Mouse (Mus musculus) spleen, adult 18-20 months (tissue): ENCODE measurements at regions not wholly inside any gene's neighbourhood (a gene's known extent, or its start where the extent isn't known, plus 50 kb on each side); places are given as distances from the start of the nearest gene placed in this dataset.

Source experiments
- DNase-seq, 2 experiments: peaks; one replicate each; pipeline ENCODE4 v3.0.0; 2022; ENCODE audit warnings: mixed read lengths in 2 of 2

DNA sequence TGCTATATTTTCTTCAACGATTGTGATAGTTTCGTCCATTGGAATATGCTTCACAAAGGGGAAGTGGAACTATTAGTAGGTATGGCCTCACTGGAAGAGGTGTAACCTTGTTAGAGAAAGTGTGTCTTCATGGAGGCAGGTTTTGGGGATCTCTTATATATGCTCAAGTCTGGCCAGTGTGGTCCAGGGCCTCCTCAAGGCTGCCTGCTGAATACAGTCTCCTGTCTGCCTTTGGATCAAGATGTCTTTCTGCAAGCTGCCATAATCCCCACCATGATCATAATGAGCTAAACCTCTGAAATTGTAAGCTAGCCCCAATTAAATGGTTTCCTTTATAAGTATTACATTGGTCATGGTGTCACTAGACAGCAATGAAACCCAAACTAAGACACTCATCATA lies 384.3 kb downstream of the Btbd3 start:
- DNase-seq, result no peak

DNA sequence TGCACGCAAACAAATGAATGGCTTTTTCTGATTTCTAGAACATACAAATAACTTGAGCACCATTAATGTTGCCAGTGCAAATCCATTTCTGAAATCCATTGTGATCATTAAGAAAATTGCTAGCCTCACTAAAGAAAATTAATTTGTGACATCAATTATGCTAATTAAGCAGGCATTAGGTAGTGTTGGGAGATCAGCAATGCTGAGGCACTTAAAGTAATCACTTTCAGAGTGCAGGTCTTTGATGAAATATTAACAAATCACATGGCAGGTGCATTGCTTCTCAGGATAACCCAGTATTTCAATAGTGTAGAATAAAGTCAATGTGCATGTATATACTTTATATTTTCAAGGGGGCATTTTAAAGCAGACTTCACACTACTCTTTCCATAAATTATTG lies 385.0 kb downstream of the Btbd3 start:
- no peak for DNase-seq

GRCm38 (mm10) chr2:138648616-138649015 lies 392.3 kb downstream of the Btbd3 start:
- no peak for DNase-seq

GRCm38 (mm10) chr2:138659376-138659775 lies 403.0 kb downstream of the Btbd3 start:
- no peak for DNase-seq

DNA sequence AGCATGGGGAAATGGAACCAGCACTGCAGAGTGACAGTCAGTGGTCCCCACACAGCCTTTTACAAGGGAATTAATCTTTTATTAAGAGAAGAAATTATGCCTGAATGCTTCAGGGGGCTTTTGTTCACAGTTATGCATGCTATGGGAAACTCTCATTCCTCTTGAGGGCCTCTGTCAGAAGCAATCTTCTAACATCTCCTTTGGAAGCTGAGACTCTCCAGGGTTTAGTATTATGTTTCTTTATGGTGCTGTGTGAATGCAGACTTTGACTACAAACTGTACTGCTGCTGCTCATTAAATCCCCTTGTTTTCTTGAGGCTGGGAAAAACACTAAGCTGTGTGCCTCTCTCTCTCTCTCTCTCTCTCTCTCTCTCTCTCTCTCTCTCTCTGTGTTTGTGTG lies 413.9 kb downstream of the Btbd3 start:
- no peak for DNase-seq

DNA sequence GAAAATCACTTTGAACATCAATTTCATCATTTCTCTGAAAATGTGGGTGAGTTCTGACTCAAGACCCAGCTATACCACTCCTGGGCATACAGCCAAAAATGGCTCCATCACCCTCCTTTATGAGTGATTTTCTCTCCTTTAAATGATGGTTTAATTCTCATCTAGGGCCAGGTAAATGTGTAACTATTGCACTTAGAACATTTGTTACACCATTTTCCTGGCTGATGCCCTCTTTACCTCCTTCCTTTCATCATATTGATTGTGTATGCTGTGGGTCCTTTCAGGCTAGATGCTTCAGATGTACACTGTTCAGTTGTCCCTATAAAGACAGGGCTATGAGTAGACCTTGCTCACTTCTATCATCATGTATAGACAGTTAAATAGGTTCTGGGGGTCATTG lies 418.4 kb downstream of the Btbd3 start:
- DNase-seq, result no peak

DNA sequence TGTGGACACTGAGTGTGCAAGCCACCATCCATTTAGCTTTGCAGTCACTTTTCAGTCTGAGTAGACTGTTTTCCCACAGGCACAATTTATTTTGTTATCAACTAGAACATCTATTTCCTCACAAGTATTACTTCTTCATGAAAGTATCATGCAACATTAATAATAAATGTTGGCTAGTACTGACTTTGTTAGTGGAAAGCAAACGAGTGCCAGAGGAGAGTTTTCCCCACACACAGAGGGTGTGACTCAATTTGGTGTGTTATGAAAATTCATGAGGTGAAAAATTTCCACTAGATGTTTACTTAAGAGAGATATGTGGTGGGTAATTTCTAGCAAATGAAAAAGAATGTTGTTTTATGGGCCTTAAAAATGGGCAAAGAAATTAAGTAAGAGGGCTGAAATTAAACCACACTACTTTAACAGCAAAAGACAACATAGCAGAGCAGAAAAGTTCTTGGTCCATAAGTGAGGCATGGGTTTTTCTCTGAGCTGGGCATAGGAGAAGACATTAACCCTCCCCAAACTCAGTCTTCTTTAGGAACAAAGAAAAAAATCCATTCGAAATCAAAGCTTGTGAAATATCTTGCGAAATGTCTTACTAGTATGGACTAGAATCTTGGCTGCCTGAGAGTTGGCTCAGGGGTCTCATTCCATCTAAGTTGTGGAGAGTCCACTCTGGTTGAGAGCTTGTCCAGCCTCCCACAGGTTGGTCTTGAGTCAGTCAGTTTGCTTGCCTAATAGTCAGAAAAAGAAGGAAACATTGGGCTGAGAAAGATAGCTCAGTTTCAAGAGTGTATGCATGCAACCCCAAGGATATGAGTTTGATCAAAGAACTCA lies 419.1 kb downstream of the Btbd3 start:
- DNase-seq, result no peak

GRCm38 (mm10) chr2:138688140-138688871 lies 431.9 kb downstream of the Btbd3 start:
- DNase-seq, result no peak

GRCm38 (mm10) chr2:138689497-138689896 lies 433.1 kb downstream of the Btbd3 start:
- DNase-seq, result no peak

GRCm38 (mm10) chr2:138702783-138703182 lies 446.4 kb downstream of the Btbd3 start:
- no peak for DNase-seq

DNA sequence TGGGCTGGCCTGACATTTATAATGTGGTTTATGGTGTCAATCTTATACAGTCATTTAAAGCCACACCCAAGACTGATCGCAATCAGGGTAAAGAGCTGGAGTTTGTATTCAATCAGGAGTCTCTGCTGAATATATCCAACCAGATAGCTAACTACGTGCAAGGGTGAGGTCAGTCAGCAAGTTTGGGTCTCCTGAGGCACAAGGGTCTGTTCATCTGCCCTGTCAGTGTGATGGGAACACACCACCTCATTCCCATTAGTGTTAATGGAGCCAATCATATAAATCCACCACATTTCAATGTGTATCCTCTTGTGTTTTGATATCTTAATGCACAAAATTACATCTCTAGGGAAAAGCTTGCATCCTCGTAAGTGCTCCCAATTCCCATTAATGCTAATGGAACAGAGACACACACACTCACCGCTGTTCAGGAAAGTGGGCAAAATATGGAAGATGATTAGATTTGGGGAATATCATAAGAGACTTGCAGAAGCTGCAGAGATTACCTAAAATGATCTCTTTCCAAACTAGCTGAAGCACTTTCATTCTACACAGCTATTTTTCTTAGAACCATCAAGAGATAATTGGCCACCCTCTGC lies 447.7 kb downstream of the Btbd3 start:
- no peak for DNase-seq

DNA sequence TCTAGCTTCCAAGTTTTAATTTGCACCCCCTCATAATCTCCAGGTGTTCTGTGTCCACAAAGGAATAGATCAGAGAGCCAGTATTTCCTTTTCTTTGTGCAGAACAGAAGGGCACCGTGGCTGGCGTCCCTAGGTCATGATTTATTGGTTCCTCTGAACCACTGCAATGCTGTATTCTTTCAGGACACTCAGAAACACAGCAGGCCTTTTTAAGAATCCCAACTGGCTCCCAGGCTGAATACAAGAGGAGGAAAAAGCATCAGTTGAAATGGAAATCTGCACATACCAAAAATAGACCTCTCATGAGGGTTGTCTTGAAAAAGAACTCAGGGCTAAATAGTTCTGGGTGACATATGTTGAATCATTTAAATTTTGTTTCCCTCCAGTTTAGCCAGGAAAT lies 452.4 kb downstream of the Btbd3 start:
- no peak for DNase-seq

DNA sequence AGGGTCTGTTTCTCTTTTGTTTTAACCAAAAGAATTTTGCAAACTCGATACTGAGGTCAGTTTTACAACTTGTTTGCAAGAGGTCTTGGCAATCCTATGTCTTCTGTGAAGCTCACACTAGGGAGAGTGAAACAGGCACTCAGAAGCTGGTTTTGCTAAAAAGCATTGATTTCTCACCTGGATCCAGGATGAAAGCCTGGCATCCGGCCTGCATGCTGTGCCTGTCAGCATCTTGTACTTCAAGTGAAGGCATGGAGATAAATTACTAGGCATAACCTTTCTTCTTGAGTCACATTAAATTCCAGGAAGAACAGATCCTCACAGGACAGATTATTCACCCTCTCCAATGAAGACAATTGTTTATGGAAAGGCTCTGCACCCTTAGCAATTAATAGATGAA lies 477.5 kb downstream of the Btbd3 start:
- no peak for DNase-seq

DNA sequence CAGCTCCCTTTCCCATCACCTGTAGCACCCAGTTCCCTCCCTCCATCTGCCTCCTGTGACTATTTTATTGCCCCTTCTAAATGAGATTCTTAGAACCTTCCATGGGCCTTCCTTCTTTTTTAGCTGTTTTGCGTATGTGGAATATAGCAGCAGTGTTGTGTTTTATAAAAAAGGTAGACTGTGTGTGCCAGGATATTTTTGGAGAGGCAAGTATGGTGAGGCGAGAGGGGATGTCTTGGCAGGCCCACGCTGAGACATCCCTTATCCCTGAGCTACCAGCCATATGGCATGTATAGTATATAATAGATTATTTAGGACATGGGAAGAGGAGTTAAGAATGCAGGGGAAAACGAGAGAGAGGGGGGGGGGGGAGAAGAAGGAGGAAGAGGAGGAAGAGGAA lies 488.4 kb downstream of the Btbd3 start:
- no peak for DNase-seq

GRCm38 (mm10) chr2:138760439-138760963 lies 504.1 kb downstream of the Btbd3 start:
- no peak for DNase-seq

DNA sequence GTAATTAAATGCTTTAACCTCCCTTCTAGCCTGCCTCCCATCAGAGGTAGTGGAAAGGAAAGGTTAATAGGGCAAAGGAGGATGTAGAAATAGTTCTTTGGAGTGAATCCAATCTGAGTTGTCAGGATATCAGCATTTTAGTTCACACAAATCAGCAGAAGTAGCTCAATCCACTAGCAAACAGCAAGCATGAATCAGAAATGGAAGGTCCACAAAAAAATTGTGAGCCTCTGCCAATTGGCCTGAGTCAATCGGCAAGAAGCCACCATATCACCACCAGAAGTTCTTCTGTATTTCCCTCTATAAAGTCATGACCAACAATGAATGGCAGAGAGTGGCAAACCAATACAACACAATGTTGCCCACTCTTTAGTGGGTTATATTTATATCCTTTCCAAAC lies 505.0 kb downstream of the Btbd3 start:
- no peak for DNase-seq

DNA sequence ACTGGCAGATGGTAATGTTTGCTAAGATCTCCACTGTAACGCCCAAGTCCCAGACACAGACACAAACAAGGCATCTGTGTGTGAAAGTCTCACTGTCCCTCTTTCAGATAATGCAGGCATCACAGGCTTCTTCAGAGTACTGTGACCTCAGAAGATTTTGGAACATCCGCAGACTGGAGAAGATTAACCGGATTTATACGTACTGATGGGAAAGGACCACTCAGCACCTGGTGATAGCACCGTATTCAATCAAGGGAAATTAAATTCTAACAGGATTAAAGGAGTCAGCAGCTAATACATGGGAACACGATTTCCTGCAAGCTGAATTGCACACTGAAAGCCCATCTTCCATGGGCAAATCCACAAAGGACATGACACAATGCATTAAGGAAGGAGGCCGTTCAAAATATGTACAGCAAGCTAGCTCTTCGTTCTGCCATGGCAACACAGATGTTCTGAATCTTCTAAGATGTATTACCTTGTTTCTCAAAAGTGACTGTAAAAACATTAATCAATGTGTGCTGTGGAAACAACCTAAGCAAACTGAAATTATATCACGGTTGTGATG lies 510.0 kb downstream of the Btbd3 start:
- DNase-seq, result no peak

GRCm38 (mm10) chr2:138783781-138784180 lies 527.4 kb downstream of the Btbd3 start:
- no peak for DNase-seq

- no peak for DNase-seq
Measured at GRCm38 (mm10) chr2:138792711-138793450, 536.5 kb downstream of the Btbd3 start.

- no peak for DNase-seq
Measured at GRCm38 (mm10) chr2:138806196-138806595, 549.8 kb downstream of the Btbd3 start.

DNA sequence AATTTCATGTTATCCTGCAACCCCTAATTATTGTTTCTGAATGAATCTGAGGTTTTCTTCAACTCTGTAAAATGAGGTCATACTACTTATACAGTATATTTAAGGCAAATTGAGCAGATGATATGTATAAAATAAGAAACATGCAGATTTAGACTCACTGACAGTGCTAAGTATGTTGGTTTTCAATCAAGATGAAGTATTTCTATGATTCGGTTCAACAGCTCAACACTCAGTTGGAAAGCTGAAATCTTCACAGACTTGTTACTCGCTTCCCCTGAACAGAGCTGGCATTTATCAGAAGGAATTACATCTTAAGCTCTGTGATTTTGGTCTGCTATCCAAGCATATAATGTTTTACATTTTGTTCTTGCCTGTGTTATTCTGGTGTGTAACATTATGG lies 553.4 kb downstream of the Btbd3 start:
- no peak for DNase-seq

- no peak for DNase-seq
Measured at GRCm38 (mm10) chr2:138820489-138820888, 564.1 kb downstream of the Btbd3 start.

DNA sequence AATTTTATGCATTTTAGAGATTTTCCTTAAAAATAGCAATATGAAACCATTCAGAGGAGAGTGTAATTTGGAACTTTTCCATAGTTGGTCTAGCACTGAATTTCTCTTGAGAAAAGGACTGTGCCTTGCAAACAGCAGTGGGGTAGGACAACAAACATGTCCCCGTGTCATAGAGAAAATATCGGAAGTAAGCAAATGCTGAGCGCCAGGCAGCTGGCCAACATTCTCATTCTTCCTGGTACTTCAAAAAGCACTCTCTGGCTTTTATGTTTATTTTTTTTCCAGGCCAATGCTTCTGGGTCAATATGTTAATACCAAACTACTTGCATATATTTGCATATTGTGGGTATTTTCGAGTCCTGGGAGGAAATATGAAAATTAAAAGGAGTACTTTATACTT lies 568.5 kb downstream of the Btbd3 start:
- no peak for DNase-seq
